Mouse (Mus musculus): Measurements from ENCODE around the gene Tiam1.

DNA sequence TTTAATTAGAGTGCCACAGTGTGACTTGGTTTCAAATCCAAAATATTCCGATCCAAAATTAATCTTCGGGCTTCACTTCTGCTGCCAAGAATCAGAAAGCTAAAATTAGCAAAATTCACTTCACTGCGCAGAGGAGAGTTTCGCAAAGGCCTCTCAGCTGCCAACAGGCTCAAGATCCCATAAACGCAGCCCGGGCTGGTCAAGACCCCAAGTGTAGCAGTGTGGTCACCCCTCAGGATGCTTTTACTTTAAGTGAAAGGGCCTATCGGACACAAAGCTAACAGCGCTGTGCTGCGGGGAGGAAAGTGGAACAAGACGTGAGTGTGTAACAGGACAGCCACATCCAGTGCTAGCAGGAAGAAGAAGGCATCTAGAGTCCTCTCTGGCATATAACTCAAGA, 153.8 kb downstream of the Tiam1 start:
- no peak for TF ChIP-seq CTCF (IDR thresholded peaks at IDR 0.05; ENCODE audit: borderline replicate concordance, extremely low read depth, insufficient read depth, insufficient read length)
- no peak for TF ChIP-seq POLR2A (IDR thresholded peaks at IDR 0.05; ENCODE audit: borderline replicate concordance, extremely low read depth, insufficient read depth, insufficient read length, poor library complexity, severe bottlenecking)

All from brain, embryonic 14.5 days (tissue).